Mouse (Mus musculus) G1E-ER4 (cell line): ENCODE measurements around the gene Lhfpl3. TPM values are rescaled to one million over a fixed set of nuclear protein-coding genes. Genes with fewer than 3 reads are reported as not detected.

Source experiments
- GATA1 ChIP-seq: IDR thresholded peaks from one replicate; pipeline ENCODE4 v1.8.0; 2012; ENCODE audit warnings: low read length, inconsistent platforms
- polyA plus RNA-seq: library from polyadenylated mRNA; stranded (reverse); fragments of >175 nt; gene quantifications from 2 replicates; pipeline ENCODE4 v1.2.3, GENCODE M21; 2012

Gene Lhfpl3
- polyA plus RNA-seq: 0.02 TPM in 1 of 2 replicates, not detected in the other

GRCm38 (mm10) chr5:22745885-22746532 is at the start of gene Lhfpl3:
TSS of gene Lhfpl3 (plus strand) at chr5:22746059.
- no peak for TF ChIP-seq GATA1

- no peak for TF ChIP-seq GATA1
Observed at GRCm38 (mm10) chr5:22745529-22745884, 352 bp upstream of the Lhfpl3 start.

DNA sequence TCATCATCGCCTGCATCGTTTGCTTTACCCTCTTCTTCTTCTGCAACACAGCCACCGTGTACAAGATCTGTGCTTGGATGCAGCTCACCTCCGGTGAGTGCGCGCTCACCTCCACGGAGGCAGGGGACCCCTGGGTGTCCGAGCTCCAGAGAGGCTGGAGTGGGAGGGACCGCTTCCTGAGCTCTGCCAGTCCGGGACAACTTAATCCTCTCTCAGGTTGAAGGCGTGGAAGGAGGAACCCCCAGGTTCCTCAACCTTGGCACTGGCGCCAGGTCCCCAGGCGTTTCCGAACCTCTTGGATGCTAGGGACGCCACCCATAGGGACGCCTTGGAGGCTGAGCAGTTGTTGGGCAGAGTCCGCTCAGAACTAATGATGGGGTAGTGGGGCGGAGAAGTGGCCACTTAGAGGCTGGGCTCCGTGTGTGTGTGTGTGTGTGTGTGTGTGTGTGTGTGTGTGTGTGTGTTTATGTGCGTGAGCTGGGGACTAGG is 718 bp downstream of the Lhfpl3 start:
- no peak for TF ChIP-seq GATA1

DNA sequence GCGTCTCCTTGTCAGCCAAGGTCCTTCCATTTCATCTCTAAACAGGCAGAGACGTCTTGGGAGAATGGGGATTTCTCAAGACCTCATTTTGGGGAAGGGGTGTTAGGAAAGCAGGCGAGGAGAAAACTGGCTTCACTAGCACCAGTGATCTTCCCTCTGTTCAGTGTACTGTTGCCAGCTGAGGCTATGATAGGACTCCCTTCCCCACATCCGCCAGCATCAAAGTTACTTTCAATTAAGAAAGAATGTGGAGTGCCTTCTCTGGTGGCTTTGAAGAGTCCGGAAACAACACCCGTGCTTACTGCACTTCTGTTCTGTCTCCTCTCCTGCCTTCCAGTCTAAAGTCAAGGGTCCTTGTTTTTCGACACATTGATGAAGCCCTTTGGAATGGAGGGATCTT is 1.4 kb downstream of the Lhfpl3 start:
- no peak for TF ChIP-seq GATA1

DNA sequence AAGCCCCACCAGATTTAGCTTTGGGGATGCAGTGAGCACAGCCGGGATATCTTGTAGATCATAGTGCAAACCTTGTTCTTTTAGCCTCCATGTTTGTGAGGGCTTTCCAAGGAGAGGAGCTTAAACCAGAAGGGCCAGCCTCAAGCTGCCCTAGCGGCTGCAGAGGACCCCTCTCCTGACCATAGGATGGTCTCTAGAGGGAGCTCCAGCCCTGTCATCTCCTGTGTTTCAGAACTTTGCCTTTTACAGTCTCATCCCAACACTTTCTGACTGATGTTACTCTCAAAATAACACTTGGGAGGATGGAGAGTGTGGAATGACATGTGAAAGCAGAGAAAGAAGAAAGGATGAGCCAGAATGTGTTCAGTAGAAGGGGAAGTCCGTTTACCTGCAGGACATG is 11.4 kb downstream of the Lhfpl3 start:
- no peak for TF ChIP-seq GATA1

DNA sequence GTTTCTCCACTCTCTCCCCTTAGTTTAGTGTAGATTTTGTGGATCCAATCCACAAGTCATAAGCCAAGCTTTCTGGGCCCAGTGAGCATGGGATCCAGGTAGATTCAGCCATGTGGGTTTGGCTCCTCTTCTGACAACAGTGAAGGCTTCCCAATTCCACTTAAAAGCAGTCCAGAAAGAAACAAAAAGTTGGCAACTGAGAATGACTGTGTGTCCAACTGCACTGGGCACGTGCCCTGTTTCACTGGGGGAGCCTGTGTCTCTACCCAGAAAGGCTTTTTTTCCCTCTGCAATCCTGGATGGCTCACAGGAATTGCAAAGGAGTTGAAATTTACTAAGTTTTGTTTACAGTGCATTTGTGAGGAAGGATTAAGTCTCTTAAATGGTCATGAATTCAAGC is 24.9 kb downstream of the Lhfpl3 start:
- TF ChIP-seq GATA1: no peak

DNA sequence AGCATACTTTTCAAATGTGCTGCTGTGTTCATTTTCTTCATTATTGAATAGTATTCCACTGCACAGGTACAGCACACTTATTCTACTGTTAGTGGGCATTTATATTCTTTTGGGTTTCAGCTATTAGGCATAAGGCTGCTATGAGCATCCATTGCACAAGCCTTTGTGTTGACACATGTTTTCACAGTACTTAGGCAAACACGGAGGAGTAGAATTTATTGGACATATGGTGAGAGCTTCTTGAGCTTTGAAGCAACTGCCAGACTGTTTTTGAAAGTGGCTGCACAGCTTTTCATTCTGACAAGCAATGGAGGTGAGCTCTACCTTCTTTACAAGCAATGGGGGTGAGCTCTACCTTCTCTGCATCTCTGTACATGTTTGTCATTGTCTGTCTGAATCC is 49.5 kb downstream of the Lhfpl3 start:
- TF ChIP-seq GATA1: no peak

- TF ChIP-seq GATA1: no peak
Observed at GRCm38 (mm10) chr5:22813426-22813825, 67.6 kb downstream of the Lhfpl3 start.

DNA sequence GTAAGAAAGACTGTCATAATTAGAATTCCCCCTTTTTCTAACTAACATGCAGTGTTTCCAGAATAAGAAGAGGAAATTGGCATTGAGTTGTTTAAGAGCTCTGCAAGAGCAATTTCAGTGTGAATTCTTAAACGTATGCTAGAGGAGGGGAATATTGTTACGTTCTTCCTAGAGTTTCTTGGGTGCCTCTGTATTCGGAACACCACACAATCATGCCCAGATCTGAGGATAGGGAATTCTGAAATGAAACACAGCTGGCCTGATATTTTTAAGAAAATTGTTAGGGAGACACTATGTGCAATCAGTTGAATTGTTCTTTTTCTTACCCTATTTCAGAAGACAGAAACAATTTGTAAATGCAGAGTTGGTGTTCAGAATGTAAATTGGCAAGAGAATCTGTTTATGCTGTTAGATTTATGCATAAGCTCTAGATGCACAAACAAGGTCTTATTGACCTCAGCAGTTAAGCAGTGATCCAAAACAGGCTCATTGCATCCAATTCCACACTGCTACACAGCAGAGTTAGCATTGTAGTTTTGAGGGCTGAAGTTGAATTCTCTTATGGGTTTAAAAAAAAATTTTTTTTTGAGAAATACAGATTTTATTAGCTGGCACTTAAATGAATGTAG is 84.1 kb downstream of the Lhfpl3 start:
- TF ChIP-seq GATA1: no peak

DNA sequence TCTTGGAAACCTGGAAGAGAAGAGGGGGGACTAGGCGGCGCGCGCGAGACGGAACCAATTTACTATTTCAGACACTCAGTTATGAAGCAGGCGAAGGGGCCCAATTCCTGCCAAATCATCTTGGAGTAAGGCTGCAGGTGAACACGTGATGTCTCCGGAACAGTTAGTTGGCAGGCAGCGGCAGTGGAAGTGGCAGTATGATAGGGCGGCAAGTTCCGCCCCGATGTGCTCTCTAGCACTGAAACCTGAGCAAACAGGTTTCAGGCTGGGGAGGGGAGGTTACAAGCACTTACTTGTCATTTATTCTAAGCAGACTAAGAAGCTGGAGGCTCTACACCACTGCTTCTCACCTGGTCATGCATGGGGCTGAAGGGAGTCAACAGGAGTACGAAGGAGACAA is 105.7 kb downstream of the Lhfpl3 start:
- no peak for TF ChIP-seq GATA1

- TF ChIP-seq GATA1: no peak
Observed at GRCm38 (mm10) chr5:22853503-22853902, 107.6 kb downstream of the Lhfpl3 start.

GRCm38 (mm10) chr5:22856480-22856879 is 110.6 kb downstream of the Lhfpl3 start:
- no peak for TF ChIP-seq GATA1

DNA sequence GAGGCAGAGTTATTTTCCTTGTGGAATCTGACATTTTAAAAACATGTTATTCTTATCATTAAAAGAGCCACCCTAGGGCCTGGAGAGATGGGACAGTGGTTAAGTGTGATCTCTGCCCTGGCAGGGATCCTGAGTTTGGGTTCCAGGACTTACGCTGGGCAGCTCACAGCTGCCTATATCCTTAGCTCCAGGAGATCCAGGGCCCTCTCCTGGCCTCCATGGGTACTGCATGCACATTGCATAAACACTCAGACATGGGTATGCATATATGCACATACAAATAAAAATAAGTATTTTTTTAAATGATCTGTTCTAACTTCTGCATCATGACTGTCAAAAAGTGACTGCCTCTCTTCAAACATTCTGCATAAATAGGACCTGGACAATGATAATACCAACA is 115.5 kb downstream of the Lhfpl3 start:
- TF ChIP-seq GATA1: no peak

DNA sequence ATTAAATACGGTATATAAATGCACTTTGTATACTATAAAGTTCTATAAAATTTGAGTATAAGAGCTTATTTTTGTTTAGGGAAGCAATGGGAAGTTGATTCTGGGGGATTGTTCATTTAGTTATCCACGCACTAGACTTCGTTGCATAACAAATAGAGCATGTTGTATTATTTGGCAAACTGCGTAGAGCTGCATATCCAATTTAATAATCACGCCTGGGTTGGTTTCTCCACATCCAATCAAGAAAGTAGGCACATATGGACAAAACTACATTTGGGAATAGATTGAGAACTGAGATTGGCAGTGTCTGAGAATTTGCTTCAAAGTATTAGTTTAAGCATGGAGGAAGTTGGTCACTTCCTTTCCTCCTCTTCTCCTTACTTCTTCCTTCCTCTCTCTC is 123.2 kb downstream of the Lhfpl3 start:
- TF ChIP-seq GATA1: no peak

GRCm38 (mm10) chr5:22872417-22872816 is 126.6 kb downstream of the Lhfpl3 start:
- TF ChIP-seq GATA1: no peak

- TF ChIP-seq GATA1: no peak
Observed at GRCm38 (mm10) chr5:22888345-22888744, 142.5 kb downstream of the Lhfpl3 start.

- TF ChIP-seq GATA1: no peak
Observed at GRCm38 (mm10) chr5:22889481-22889880, 143.6 kb downstream of the Lhfpl3 start.
